Mouse (Mus musculus) CH12F3 (cell line): ENCODE data around the gene Tnfaip2.

Experiments used
- in situ Hi-C: fragments of 300-500 bp; cut with MboI; formaldehyde crosslinking; loops from 2 replicates; pipeline ENCODE4 v1.14.3; 2020; ENCODE audit warnings: low sequenced_read_pairs

Gene Tnfaip2

GRCm38 (mm10) chr12:111442309-111443010 lies at the start of gene Tnfaip2:
TSS of gene Tnfaip2 (plus strand) at chr12:111442469.
- in situ Hi-C loops, result no loop called here

GRCm38 (mm10) chr12:111394008-111394407 lies 48.3 kb upstream of the Tnfaip2 start:
- in situ Hi-C loops, result no loop called here

- in situ Hi-C loops, result no loop called here
Measured at GRCm38 (mm10) chr12:111396997-111397396, 45.3 kb upstream of the Tnfaip2 start.

- in situ Hi-C loops, result loop anchor here (10.0 kb wide), 1 partner anchor 127 kb away; the partner anchor contains the start of gene Amn
Measured at GRCm38 (mm10) chr12:111401454-111402184, 40.6 kb upstream of the Tnfaip2 start.

- in situ Hi-C loops, result loop anchor here (10.0 kb wide), 1 partner anchor 130 kb away; the partner anchor contains the start of gene Amn
Measured at GRCm38 (mm10) chr12:111404880-111405279, 37.4 kb upstream of the Tnfaip2 start.

- in situ Hi-C loops, result loop anchor here (10.0 kb wide), 1 partner anchor 132 kb away; the partner anchor contains the start of gene Amn
Measured at GRCm38 (mm10) chr12:111406622-111407021, 35.6 kb upstream of the Tnfaip2 start, which contains the start of gene Lbhd2. TSS of gene Lbhd2 (plus strand) at chr12:111406809.

GRCm38 (mm10) chr12:111409583-111409982 lies 32.7 kb upstream of the Tnfaip2 start:
- in situ Hi-C loops, result loop anchor here (10.0 kb wide), 1 partner anchor 135 kb away; the partner anchor contains the start of gene Amn

GRCm38 (mm10) chr12:111411631-111412355 lies 30.5 kb upstream of the Tnfaip2 start:
- in situ Hi-C loops, result no loop called here

- in situ Hi-C loops, result no loop called here
Measured at GRCm38 (mm10) chr12:111412581-111413284, 29.5 kb upstream of the Tnfaip2 start.

GRCm38 (mm10) chr12:111413300-111413699 lies 29.0 kb upstream of the Tnfaip2 start:
- in situ Hi-C loops, result no loop called here

- in situ Hi-C loops, result no loop called here
Measured at GRCm38 (mm10) chr12:111416921-111417779, 25.1 kb upstream of the Tnfaip2 start, which contains the start of gene Exoc3l4. TSS of gene Exoc3l4 (plus strand) at chr12:111417017.

- in situ Hi-C loops, result no loop called here
Measured at GRCm38 (mm10) chr12:111419918-111420317, 22.4 kb upstream of the Tnfaip2 start.

GRCm38 (mm10) chr12:111420946-111421709 lies 21.1 kb upstream of the Tnfaip2 start:
- in situ Hi-C loops, result no loop called here

- in situ Hi-C loops, result no loop called here
Measured at GRCm38 (mm10) chr12:111422852-111423251, 19.4 kb upstream of the Tnfaip2 start.

GRCm38 (mm10) chr12:111423570-111424129 lies 18.6 kb upstream of the Tnfaip2 start:
- in situ Hi-C loops, result no loop called here

GRCm38 (mm10) chr12:111424547-111424946 lies 17.7 kb upstream of the Tnfaip2 start:
- in situ Hi-C loops, result no loop called here

- in situ Hi-C loops, result loop anchor here (5.0 kb wide), 1 partner anchor 37 kb away; no protein-coding TSS in a partner anchor
Measured at GRCm38 (mm10) chr12:111425258-111425657, 17.0 kb upstream of the Tnfaip2 start.

- in situ Hi-C loops, result loop anchor here (5.0 kb wide), 1 partner anchor 36 kb away; no protein-coding TSS in a partner anchor
Measured at GRCm38 (mm10) chr12:111425789-111426460, 16.3 kb upstream of the Tnfaip2 start.
